Mouse (Mus musculus): Measurements from ENCODE around the gene Ccdc162.

- TF ChIP-seq CTCF (IDR thresholded peaks at IDR 0.05; ENCODE audit: low read depth) = no peak
- no peak for TF ChIP-seq EP300 (optimal IDR thresholded peaks at IDR 0.05)
Measured at GRCm38 (mm10) chr10:41601898-41602545, 114.4 kb downstream of the Ccdc162 start.

Data from stomach, postnatal 0 days (tissue).